Mouse (Mus musculus) testis, adult 2 months (tissue): ENCODE results near the gene Sox1.

Source experiments
- CTCF ChIP-seq: fragments of 200-500 bp; IDR thresholded peaks from 2 replicates; pipeline ENCODE4 v1.5.1; 2012; ENCODE audit warnings: low read depth, mild to moderate bottlenecking, inconsistent platforms, low read length, moderate library complexity; ENCODE audit not compliant: control insufficient read depth, insufficient read depth, insufficient replicate concordance
- POLR2A ChIP-seq: fragments of 200-500 bp; IDR thresholded peaks from 2 replicates; pipeline ENCODE4 v1.6.1; 2012; ENCODE audit warnings: low read depth, mild to moderate bottlenecking, inconsistent platforms, low read length, moderate library complexity; ENCODE audit not compliant: control insufficient read depth

DNA sequence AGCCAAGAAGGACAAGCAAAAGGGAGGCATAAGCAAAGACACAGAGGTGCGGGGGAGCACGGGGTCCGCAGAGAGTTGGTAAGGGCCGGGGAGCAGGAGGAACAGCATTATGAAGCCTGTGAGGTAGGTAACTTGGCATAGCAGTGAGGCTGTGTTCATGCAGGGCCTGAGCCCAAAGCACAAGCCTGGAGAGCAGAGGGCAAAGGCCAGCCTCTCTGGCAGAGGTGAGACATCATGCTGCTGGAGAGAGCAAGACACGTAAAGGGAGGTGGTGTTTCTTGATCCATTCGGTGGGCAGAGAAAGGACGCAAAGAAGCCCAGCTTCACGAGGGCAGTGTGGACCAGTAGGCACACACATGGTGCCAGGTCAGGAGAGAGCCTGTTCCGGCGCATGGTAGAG, 44.8 kb downstream of the Sox1 start:
- TF ChIP-seq CTCF (no peak), POLR2A (no peak)
